Mouse (Mus musculus) CH12.LX (cell line): ENCODE measurements around the gene Fam120a. TPM values are rescaled to one million over a fixed set of nuclear protein-coding genes. Genes with fewer than 3 reads are reported as not detected.

ENCODE experiments used
- DNase-seq: peaks from one replicate; pipeline ENCODE4 v3.0.0-alpha.2; 2013; ENCODE audit errors: extremely low read depth
- H3K27ac ChIP-seq: 2 replicates; pipeline ENCODE4 v1.5.1; 2012; ENCODE audit warnings: low read depth, mild to moderate bottlenecking, control low read depth, moderate library complexity; ENCODE audit not compliant: insufficient read depth
- H3K27me3 ChIP-seq: replicated peaks from 2 replicates; pipeline ENCODE3; 2012; ENCODE audit warnings: inconsistent platforms
- H3K36me3 ChIP-seq, 2 experiments: replicated peaks in 1 of 2; 2 replicates each; pipeline versions ENCODE3 to v1.6.1; 2012; ENCODE audit warnings: inconsistent platforms in 1 of 2, low read length in 1 of 2, mild to moderate bottlenecking in 1 of 2, mixed read lengths in 1 of 2, moderate library complexity in 1 of 2; ENCODE audit not compliant: control insufficient read depth in 1 of 2, insufficient read depth in 1 of 2
- H3K4me1 ChIP-seq, 2 experiments: 2 replicates each; pipeline ENCODE4 v1.6.1; 2012; ENCODE audit warnings: inconsistent platforms in 1 of 2, moderate library complexity in 1 of 2; ENCODE audit not compliant: insufficient read depth in 2 of 2, control insufficient read depth in 1 of 2
- H3K4me2 ChIP-seq: 2 replicates; pipeline ENCODE4 v1.6.1; 2012; ENCODE audit warnings: low read depth, mild to moderate bottlenecking, control low read depth; ENCODE audit not compliant: poor library complexity, insufficient read depth, severe bottlenecking
- H3K4me3 ChIP-seq, 3 experiments: fragments of 150-350 bp in 1 of 3; sonication (generic) in 1 of 3; replicated peaks in 1 of 3; 2 replicates each; pipeline versions ENCODE3 to v1.5.1; 2011 to 2012; ENCODE audit warnings: low read depth in 2 of 3, low read length in 2 of 3, mild to moderate bottlenecking in 2 of 3, moderate library complexity in 2 of 3, control low read depth in 1 of 3, improper control_type of control experiment in 1 of 3, inconsistent platforms in 1 of 3, mixed read lengths in 1 of 3; ENCODE audit not compliant: poor library complexity in 1 of 3
- H3K79me2 ChIP-seq: replicated peaks from 2 replicates; pipeline ENCODE4 v1.6.1; 2012; ENCODE audit warnings: mild to moderate bottlenecking, moderate library complexity; ENCODE audit not compliant: control insufficient read depth, poor library complexity, insufficient read depth, severe bottlenecking; ENCODE audit errors: extremely low read depth
- H3K9ac ChIP-seq: 2 replicates; pipeline ENCODE4 v1.6.1; 2012; ENCODE audit warnings: low read depth, mild to moderate bottlenecking, control low read depth, moderate library complexity; ENCODE audit not compliant: insufficient read depth
- H3K9me3 ChIP-seq: replicated peaks from 2 replicates; pipeline ENCODE3; 2012; ENCODE audit warnings: low read length, inconsistent platforms, mixed read lengths
- BHLHE40 ChIP-seq: IDR thresholded peaks from 2 replicates; pipeline ENCODE4 v1.6.1; 2011; ENCODE audit warnings: mild to moderate bottlenecking, low read depth, low read length, improper control_type of control experiment
- E2F4 ChIP-seq: IDR thresholded peaks from 2 replicates; pipeline ENCODE4 v1.6.1; 2011; ENCODE audit warnings: low read depth, low read length, improper control_type of control experiment; ENCODE audit not compliant: insufficient replicate concordance
- ETS1 ChIP-seq: conservative IDR thresholded peaks from 2 replicates; pipeline ENCODE4 v1.6.1; 2012; ENCODE audit warnings: low read depth, mild to moderate bottlenecking, inconsistent platforms, low read length, improper control_type of control experiment, moderate library complexity
- GABPA ChIP-seq: IDR thresholded peaks from 2 replicates; pipeline ENCODE4 v1.6.1; 2012; ENCODE audit warnings: low read depth, low read length, improper control_type of control experiment, inconsistent platforms; ENCODE audit not compliant: insufficient replicate concordance
- JUN ChIP-seq: IDR thresholded peaks from 2 replicates; pipeline ENCODE4 v1.6.1; 2011; ENCODE audit warnings: low read depth, mild to moderate bottlenecking, low read length, improper control_type of control experiment, moderate library complexity; ENCODE audit not compliant: insufficient read depth
- KAT2A ChIP-seq: IDR thresholded peaks from 2 replicates; pipeline ENCODE4 v1.6.1; 2012; ENCODE audit warnings: low read length, improper control_type of control experiment, inconsistent platforms; ENCODE audit not compliant: insufficient replicate concordance
- MAFK ChIP-seq: IDR thresholded peaks from 2 replicates; pipeline ENCODE4 v1.6.1; 2011; ENCODE audit warnings: low read length, improper control_type of control experiment; ENCODE audit not compliant: insufficient replicate concordance
- MEF2A ChIP-seq: IDR thresholded peaks from 2 replicates; pipeline ENCODE4 v1.6.1; 2014; ENCODE audit warnings: low read depth, mild to moderate bottlenecking, inconsistent platforms, low read length, improper control_type of control experiment, borderline replicate concordance
- MXI1 ChIP-seq: IDR thresholded peaks from 2 replicates; pipeline ENCODE4 v1.6.1; 2011; ENCODE audit warnings: mild to moderate bottlenecking, low read depth, low read length, improper control_type of control experiment
- NELFE ChIP-seq: IDR thresholded peaks from 2 replicates; pipeline ENCODE4 v1.6.1; 2011; ENCODE audit warnings: low read depth, low read length, improper control_type of control experiment
- NRF1 ChIP-seq: IDR thresholded peaks from 2 replicates; pipeline ENCODE4 v1.6.1; 2014; ENCODE audit warnings: low read depth, mild to moderate bottlenecking, inconsistent platforms, low read length, improper control_type of control experiment, moderate library complexity
- POLR2A ChIP-seq: IDR thresholded peaks from 2 replicates; pipeline ENCODE4 v1.6.1; 2011; ENCODE audit warnings: low read depth, mild to moderate bottlenecking, improper control_type of control experiment, low read length
- RAD21 ChIP-seq: IDR thresholded peaks from 2 replicates; pipeline ENCODE4 v1.6.1; 2011; ENCODE audit warnings: low read depth, mild to moderate bottlenecking, low read length, improper control_type of control experiment, moderate library complexity
- TCF12 ChIP-seq: IDR thresholded peaks from 2 replicates; pipeline ENCODE4 v1.6.1; 2014; ENCODE audit warnings: low read depth, mild to moderate bottlenecking, inconsistent platforms, low read length, improper control_type of control experiment
- USF2 ChIP-seq: conservative IDR thresholded peaks from 2 replicates; pipeline ENCODE4 v1.6.1; 2011; ENCODE audit warnings: low read depth, low read length, improper control_type of control experiment
- ZKSCAN1 ChIP-seq: IDR thresholded peaks from 2 replicates; pipeline ENCODE4 v1.6.1; 2012; ENCODE audit warnings: low read depth, inconsistent platforms, low read length, improper control_type of control experiment, borderline replicate concordance
- ZMIZ1 ChIP-seq: IDR thresholded peaks from 2 replicates; pipeline ENCODE4 v1.6.1; 2012; ENCODE audit warnings: low read depth, mild to moderate bottlenecking, inconsistent platforms, low read length, improper control_type of control experiment
- ZNF384 ChIP-seq: IDR thresholded peaks from 2 replicates; pipeline ENCODE4 v1.6.1; 2012; ENCODE audit warnings: low read depth, low read length, improper control_type of control experiment, inconsistent platforms
- dilution Hi-C: fragments of 300-500 bp; cut with MboI; formaldehyde crosslinking; loops from 2 replicates; pipeline ENCODE4 v1.14.3; 2020; ENCODE audit warnings: low sequenced_read_pairs; ENCODE audit not compliant: extremely low pct_unique_long_range_greater_than_20kb, extremely low pct_ligation_motif_present
- in situ Hi-C: fragments of 300-500 bp; cut with MboI; formaldehyde crosslinking; loops from 3 replicates; pipeline ENCODE4 v1.14.3; 2019; ENCODE audit warnings: low sequenced_read_pairs, low pct_ligation_motif_present, low pct_unique_long_range_greater_than_20kb, mixed read lengths
- polyA plus RNA-seq: library from polyadenylated mRNA; unstranded; fragments of >175 nt; gene quantifications from 2 replicates; pipeline ENCODE4 v1.2.1, GENCODE M21; 2012; ENCODE audit warnings: low read depth; ENCODE audit not compliant: insufficient read length
- total RNA-seq, 2 experiments: library from RNA; depleted of rRNA; stranded (reverse); fragments of 300-350 nt in 1 of 2; fragments of >200 nt in 1 of 2; gene quantifications; 2 replicates each; pipeline ENCODE4 v1.2.3; 2012 to 2014

Gene Fam120a
- total and polyA plus RNA-seq, 3 experiments = 70.0 to 122 (median 82.6) TPM

GRCm38 (mm10) chr13:48963111-48963510 lies 4.7 kb downstream of the Fam120a start:
- Histone ChIP-seq H3K79me2 (peaks cover 86% of the 10 kb centered on the region), H3K27ac (no peak overlapping the region), H3K4me2 (no peak overlapping the region), H3K36me3 (peaks cover 6 to 52% of the 10 kb centered on the region in 2 experiments), H3K4me3 (no peak overlapping the region), H3K9ac (no peak overlapping the region), H3K27me3 (no peaks in the 10 kb centered on the region), H3K9me3 (no peaks in the 10 kb centered on the region), H3K4me1 (peaks cover 19 to 60% of the 10 kb centered on the region in 2 experiments)
- in situ Hi-C loops = no loop called here
- no peak for DNase-seq
- TF ChIP-seq USF2 (no peak), ETS1 (no peak)
- TF ChIP-seq, all 38 proteins: peak for 0
- dilution Hi-C loops = no loop called here

- no peaks in the 10 kb centered on the region for H3K27me3 ChIP-seq
- H3K9ac ChIP-seq = no peak overlapping the region
- H3K79me2 ChIP-seq = peaks cover 86% of the 10 kb centered on the region
- H3K4me1 ChIP-seq = peaks cover 19 to 60% of the 10 kb centered on the region in 2 experiments
- no peaks in the 10 kb centered on the region for H3K9me3 ChIP-seq
- H3K4me2 ChIP-seq = no peak overlapping the region
- H3K36me3 ChIP-seq = peaks cover 6 to 52% of the 10 kb centered on the region in 2 experiments
- no peak overlapping the region for H3K27ac ChIP-seq
- in situ Hi-C loops = no loop called here
- dilution Hi-C loops = no loop called here
- TF ChIP-seq TCF12 (no peak), ETS1 (no peak), GABPA (no peak), JUN (no peak), POLR2A (no peak), BHLHE40 (no peak), E2F4 (no peak), MEF2A (no peak), MAFK (no peak), ZMIZ1 (no peak)
- H3K4me3 ChIP-seq = no peak overlapping the region
- DNase-seq = no peak
Observed at GRCm38 (mm10) chr13:48962519-48962918, 5.3 kb downstream of the Fam120a start.

- H3K79me2 ChIP-seq = peaks cover 88% of the 10 kb centered on the region
- TF ChIP-seq NELFE (no peak), MXI1 (no peak), RAD21 (no peak), NRF1 (no peak), ZNF384 (no peak), KAT2A (no peak), ZKSCAN1 (no peak)
- dilution Hi-C loops = no loop called here
- H3K36me3 ChIP-seq = peaks cover 0 to 61% of the 10 kb centered on the region in 2 experiments
- peaks cover 16 to 82% of the 10 kb centered on the region in 2 experiments for H3K4me1 ChIP-seq
- no peak overlapping the region for H3K4me2 ChIP-seq
- H3K27ac ChIP-seq = no peak overlapping the region
- no peak for DNase-seq
- no peak overlapping the region for H3K4me3 ChIP-seq
- in situ Hi-C loops = no loop called here
- H3K9me3 ChIP-seq = no peaks in the 10 kb centered on the region
- H3K27me3 ChIP-seq = no peaks in the 10 kb centered on the region
- H3K9ac ChIP-seq = no peak overlapping the region
Observed at GRCm38 (mm10) chr13:48958608-48959007, 9.2 kb downstream of the Fam120a start.
